Mouse (Mus musculus): ENCODE measurements at regions not wholly inside any gene's neighbourhood (a gene's known extent, or its start where the extent isn't known, plus 50 kb on each side); places are given as distances from the start of the nearest gene placed in this dataset.

- no peak for DNase-seq
These were observed 584.3 kb downstream of the Slc4a3 start for GRCm38 (mm10) chr1:76130353-76130752.

- no peak for DNase-seq
These were observed 590.7 kb downstream of the Slc4a3 start for GRCm38 (mm10) chr1:76136810-76137209.

GRCm38 (mm10) chr1:76137701-76138100 lies 591.6 kb downstream of the Slc4a3 start:
- no peak for DNase-seq

DNA sequence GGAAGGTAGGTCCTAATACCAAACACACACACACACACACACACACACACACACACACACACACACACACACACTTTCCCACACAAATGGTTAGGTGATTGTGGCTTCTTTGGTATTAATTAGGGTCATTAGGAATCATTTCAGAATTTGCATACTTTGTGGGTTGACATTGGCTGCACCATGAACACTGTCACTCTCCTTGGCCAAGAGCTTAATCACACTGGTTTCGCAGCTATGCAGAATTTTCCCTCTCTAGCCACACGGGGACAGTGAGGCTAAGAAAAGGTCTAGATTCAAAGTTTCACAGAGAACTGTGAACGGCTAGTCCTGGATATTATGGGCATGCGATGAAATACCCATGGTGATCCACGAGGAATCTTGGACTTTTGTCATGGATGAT lies 597.5 kb downstream of the Slc4a3 start:
- no peak for DNase-seq

DNA sequence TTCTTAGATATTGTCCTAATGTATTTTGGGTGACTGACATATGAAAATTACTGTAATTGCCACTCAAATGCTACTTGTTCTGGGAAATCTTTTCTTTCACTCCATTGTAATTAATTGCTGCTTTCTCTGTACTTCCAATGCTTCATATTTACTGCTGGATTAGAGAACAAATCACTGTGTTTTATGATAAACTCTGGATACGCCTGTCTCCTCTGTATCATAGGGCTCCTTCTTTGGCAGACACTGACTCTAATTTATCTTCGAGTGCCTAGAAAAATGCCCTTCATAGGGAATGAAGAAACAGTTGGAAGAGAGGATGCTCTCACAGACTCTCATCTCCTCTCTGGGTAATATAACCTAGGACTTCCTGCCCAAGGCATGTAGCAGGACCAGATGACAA lies 602.9 kb downstream of the Slc4a3 start:
- DNase-seq: no peak

DNA sequence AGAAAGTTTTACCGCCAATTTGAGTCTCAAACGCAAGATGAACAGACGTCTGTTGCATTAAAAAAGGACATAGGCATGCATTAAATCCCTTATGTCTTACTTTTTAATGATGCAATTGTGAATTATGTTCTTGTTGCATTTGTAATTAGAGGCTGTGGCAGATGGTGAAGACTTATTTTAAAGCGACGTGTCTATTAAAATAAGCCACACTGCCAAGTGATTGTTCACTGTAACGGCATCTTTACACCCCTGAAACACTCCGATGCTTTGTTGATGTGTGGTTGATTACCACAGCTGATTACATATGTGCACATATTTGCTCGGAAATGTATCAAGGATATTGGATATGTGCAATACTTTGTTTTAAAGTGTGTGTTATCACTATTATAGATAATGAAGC lies 610.2 kb downstream of the Slc4a3 start:
- DNase-seq: no peak

DNA sequence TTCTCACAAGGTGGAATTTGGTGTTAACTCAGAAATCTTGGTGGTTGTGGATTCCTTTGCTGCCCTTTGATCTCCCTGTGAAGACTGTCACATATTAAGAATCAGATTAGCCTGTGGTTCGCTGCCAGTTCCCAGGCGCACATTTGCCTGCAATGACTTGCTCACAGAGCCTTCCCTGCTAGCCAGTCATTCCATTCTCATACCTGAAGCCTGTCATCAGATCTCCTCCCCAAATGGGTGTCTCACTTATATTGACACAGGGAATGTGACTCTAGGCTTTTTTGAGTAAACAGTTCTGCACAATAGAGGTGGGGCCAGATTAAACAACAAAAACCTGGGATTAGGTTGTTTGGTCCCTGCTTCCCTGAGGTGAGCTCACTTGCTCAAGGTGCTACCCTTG lies 621.4 kb downstream of the Slc4a3 start:
- no peak for DNase-seq

DNA sequence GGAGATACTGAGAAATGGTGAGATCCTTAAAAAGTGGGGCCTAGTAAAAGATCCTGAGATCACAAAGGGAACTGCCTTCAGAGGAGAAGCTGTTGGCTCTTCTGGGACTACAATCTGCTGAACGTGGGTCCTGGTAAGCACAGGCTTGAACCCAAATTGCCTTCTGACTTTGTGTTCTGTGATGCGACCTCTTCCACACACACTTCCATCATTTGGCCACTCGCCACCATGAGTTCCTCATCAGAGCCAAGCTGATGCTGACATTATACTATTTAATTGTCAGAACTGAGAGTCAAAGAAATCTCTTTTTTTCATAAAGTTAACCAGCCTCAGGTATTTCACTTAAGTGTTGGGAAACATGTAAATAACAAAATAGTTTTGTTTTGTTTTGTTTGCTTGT lies 635.1 kb downstream of the Slc4a3 start:
- DNase-seq: peak in 1 of 2 experiments; percentile 5

GRCm38 (mm10) chr1:76194844-76195243 lies 648.8 kb downstream of the Slc4a3 start:
- peak; percentile 58 to 63 for DNase-seq

DNA sequence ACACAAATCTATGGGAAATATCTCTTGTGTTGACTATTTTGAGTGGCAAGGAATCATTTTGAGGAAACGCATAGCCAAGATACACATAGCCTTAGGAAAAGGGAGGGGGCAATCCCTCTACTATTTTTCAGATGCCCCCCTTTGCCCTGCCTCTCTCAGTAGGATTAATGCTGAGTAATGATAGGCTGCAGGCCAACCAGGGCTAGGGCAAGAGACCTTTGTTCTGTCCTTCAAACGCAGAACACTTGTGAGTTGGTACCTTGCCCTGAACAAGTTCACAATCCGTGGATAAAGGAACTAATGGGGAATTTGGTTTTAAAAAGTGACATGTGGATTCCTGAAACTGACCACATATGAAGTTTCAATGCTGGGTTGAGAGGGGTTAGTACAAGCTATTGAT lies 651.6 kb downstream of the Slc4a3 start:
- no peak for DNase-seq

DNA sequence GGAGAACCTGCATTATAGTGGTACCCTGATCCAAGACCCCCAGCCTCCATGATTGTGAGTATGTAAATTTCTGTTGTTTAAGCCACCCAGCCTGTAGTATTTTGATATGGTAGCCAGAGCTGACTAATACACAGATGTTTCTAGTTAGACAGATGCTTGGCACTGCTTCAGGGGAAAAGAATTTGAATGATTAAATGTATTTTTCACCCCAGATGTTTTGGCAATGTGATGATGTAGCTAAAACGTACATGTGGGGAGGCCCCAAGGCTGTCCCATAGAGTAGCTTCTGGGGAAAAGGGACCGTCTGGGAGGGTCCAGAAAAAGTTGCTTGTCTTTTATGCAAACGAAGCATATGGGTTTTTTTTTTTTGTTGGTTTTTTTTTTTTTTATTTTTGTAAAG lies 654.8 kb downstream of the Slc4a3 start:
- no peak for DNase-seq

GRCm38 (mm10) chr1:76212486-76212885 lies 666.4 kb downstream of the Slc4a3 start:
- DNase-seq: peak; percentile 11 to 38

- no peak for DNase-seq
These were observed 698.7 kb downstream of the Slc4a3 start for GRCm38 (mm10) chr1:76244721-76245120.

GRCm38 (mm10) chr1:76246181-76246796 lies 700.2 kb downstream of the Slc4a3 start:
- peak in 1 of 2 experiments; percentile 7 for DNase-seq

- no peak for DNase-seq
These were observed 701.1 kb downstream of the Slc4a3 start for GRCm38 (mm10) chr1:76247126-76247525.

DNA sequence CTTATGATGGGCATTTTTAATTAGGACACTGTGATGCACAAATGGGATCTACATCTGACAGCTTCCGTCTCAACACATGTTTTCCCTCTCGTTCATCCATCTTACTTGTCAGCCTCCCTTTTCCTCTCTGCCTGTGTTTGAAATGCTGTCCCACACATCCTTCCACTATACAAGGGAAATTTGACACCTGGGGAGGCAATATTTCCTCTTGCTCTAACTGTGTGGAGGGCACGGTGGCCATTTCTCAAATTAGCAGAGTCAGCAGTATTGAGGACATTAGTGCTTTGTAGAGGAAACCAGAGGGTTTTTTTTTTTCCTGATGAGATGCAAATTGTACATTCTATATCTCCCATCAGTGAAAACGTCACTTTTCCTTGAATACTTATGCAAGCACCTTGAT lies 712.2 kb downstream of the Slc4a3 start:
- DNase-seq: no peak

DNA sequence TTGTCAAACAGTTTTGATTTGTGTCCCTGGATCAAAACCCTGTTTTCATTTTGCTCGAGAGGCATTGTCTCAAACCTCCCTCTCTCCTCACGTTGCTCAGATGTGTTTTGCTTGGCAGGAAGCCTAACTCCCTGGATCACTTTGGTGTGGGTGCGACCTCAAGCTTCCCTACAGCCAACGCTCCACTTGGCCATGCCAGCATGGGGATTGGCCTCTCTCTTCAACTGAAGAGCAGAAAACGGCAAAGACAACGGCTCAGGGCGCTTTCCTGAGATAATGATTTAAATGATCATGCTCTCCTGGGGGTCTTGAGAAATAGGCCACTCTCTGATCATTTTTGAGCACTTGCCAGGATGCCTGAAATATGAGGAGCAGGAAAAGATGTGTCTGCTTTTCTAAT lies 730.1 kb downstream of the Slc4a3 start:
- DNase-seq: peak; percentile 5 to 15

DNA sequence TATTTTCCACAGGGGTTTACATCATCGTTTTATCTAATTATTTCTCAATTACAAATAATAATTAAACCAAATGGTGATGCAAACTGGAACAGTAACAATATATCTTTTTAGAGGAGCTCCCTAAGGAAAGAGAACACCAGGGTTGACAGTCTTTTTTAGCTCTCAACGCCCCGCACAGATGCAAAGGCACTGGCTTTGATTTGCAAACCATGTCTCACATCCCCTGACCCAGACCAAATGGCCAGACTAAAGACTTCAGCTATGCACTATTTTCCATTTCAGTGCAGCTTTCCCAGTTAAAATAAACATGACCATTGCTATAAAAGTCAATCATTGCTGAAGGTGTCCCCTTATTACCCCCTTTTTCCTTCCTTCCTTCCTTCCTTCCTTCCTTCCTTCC lies 730.6 kb downstream of the Slc4a3 start:
- DNase-seq: no peak

- peak in 1 of 2 experiments; percentile 9 for DNase-seq
These were observed 737.3 kb downstream of the Slc4a3 start for GRCm38 (mm10) chr1:76283322-76283721.

- peak; percentile 21 to 23 for DNase-seq
These were observed 777.0 kb downstream of the Slc4a3 start for GRCm38 (mm10) chr1:76322943-76323559.

DNA sequence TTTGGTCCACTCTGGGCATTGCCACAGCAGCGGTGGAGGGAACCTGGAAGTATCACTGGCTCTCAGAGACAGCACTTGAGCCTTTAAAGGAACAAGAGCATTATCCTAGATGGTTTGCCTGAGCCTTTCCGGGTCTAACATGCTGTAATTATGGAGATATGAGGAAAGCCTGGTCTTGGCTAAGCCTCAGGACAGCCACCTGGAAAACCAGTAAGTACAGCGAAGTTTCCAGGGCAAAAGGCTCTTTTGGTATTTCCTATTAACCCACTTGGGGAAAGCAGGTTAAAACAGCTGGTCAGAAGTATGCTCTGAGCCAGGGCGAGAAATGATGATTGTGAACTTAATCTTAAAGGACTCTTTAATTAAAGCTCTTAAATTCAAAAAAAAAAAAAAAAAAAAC lies 777.5 kb downstream of the Slc4a3 start:
- no peak for DNase-seq

GRCm38 (mm10) chr1:76336011-76336410 lies 789.9 kb downstream of the Slc4a3 start:
- no peak for DNase-seq

GRCm38 (mm10) chr1:76362106-76362505 lies 816.0 kb downstream of the Slc4a3 start:
- no peak for DNase-seq

GRCm38 (mm10) chr1:76373931-76374330 lies 827.9 kb downstream of the Slc4a3 start:
- DNase-seq: peak in 1 of 2 experiments; percentile 25

- DNase-seq: no peak
These were observed 832.1 kb downstream of the Slc4a3 start for GRCm38 (mm10) chr1:76378154-76378553.
